Mouse (Mus musculus) thymus, adult 2 months (tissue): ENCODE measurements around the gene Nudcd3. TPM values are rescaled to one million over a fixed set of nuclear protein-coding genes. Genes with fewer than 3 reads are reported as not detected.

Experiments used
- DNase-seq: peaks from one replicate; pipeline ENCODE4 v3.0.0; 2021
- H3K27ac ChIP-seq: fragments of 200-500 bp; 2 replicates; pipeline ENCODE4 v1.5.1; 2012; ENCODE audit warnings: low read length, control low read depth; ENCODE audit not compliant: control insufficient read depth, insufficient read depth
- H3K27me3 ChIP-seq: fragments of 200-500 bp; 2 replicates; pipeline ENCODE4 v1.6.1; 2012; ENCODE audit warnings: mild to moderate bottlenecking, low read length, moderate library complexity, mixed read lengths; ENCODE audit not compliant: control insufficient read depth, insufficient read depth
- H3K36me3 ChIP-seq: fragments of 200-500 bp; 2 replicates; pipeline ENCODE4 v1.6.1; 2012; ENCODE audit warnings: mild to moderate bottlenecking, low read length, moderate library complexity; ENCODE audit not compliant: control insufficient read depth, insufficient read depth
- H3K4me1 ChIP-seq: fragments of 200-500 bp; replicated peaks from 2 replicates; pipeline ENCODE4 v1.6.1; 2012; ENCODE audit warnings: low read length; ENCODE audit not compliant: control insufficient read depth, insufficient read depth
- H3K4me3 ChIP-seq: fragments of 200-500 bp; 2 replicates; pipeline ENCODE4 v1.5.1; 2012; ENCODE audit warnings: mild to moderate bottlenecking, low read length, control low read depth, moderate library complexity; ENCODE audit not compliant: control insufficient read depth, insufficient read depth
- CTCF ChIP-seq: fragments of 200-500 bp; IDR thresholded peaks from 2 replicates; pipeline ENCODE4 v1.5.1; 2012; ENCODE audit warnings: mild to moderate bottlenecking, control low read depth, low read length, moderate library complexity, borderline replicate concordance; ENCODE audit not compliant: control insufficient read depth, poor library complexity, insufficient read depth; ENCODE audit errors: extremely low read depth
- POLR2A ChIP-seq: fragments of 200-500 bp; IDR thresholded peaks from 2 replicates; pipeline ENCODE4 v1.6.1; 2012; ENCODE audit warnings: mild to moderate bottlenecking, low read length, control low read depth, moderate library complexity; ENCODE audit not compliant: control insufficient read depth, poor library complexity, insufficient read depth; ENCODE audit errors: extremely low read depth
- WGBS: fragments of 180-500 bp; shearing (Covaris S2); methylation state at CpG from one replicate; pipeline ENCODE4 v1.1.7; 2018; 5-methylcytosine and 5-hydroxymethylcytosine counted together
- polyA plus RNA-seq: library from polyadenylated mRNA; depleted of rRNA; stranded (reverse); fragments of >200 nt; gene quantifications from 2 replicates; pipeline ENCODE4 v1.2.3, GENCODE M21; 2012

Gene Nudcd3
- polyA plus RNA-seq, 1 experiment, result 62.2 TPM

DNA sequence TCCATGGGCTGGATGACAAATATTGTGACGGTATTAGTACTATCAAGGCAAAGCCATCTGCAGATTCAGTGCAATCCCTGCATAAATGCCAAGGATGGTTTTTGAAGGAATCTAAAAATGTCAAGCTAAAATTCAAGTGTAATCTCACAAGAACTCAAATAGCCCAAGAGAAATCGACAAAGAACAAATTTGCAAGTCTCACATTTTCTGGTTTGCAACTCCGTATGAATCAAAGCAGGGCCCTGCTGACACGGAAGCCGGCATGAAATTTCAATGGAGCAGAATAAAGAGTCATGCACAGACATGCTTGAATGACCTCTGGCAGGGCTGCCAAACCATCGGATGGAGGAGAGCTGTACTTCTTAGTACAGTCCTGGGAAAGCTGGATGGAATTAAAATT, 19.8 kb upstream of the Nudcd3 start:
- no peaks in the 10 kb centered on the region for H3K4me1 ChIP-seq
- H3K36me3 ChIP-seq, result no peaks in the 10 kb centered on the region
- no peak for DNase-seq
- no peak overlapping the region for H3K27ac ChIP-seq
- no peaks in the 10 kb centered on the region for H3K27me3 ChIP-seq
- WGBS, result 92% methylated on average over 6 of the region's 6 CpGs
- no peak for TF ChIP-seq POLR2A
- no peak for TF ChIP-seq CTCF
- H3K4me3 ChIP-seq, result no peak overlapping the region

DNA sequence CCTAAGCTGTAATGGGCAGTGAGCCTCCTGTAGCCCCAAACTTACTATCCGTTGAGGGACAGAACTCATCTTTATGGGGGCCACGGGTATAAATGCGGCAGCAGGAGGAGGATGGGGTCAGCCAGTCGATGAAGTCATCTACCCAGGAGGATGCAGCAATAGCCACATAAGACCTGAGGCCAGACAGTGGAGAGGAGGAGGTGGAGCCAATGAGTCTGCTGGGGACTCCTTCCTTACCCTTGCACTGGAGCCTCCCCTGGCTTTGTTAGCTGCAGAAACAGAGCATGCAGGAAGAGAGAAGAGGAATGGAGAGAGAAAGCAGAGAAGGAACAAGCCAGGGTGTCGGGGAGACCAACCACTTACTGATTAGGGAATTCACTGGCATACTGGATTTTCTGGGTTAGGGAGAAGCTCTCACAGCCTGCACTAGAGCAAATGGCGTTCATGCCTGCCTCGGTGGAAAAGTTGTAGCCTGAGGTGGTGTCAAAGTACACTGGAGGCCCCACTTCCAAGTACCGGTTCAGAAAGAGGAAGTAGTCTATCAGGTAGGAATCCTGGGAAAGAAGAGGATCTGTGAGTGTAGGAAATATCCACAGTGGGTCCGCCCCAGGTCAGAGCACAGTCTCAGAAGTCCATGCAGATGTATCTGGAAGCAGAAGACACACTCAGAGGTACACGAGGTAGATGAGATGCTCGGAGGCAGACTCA, 18.1 kb upstream of the Nudcd3 start:
- no peaks in the 10 kb centered on the region for H3K27me3 ChIP-seq
- no peak for TF ChIP-seq CTCF
- TF ChIP-seq POLR2A, result no peak
- WGBS, result 75% methylated on average over 11 of the region's 11 CpGs
- H3K36me3 ChIP-seq, result no peaks in the 10 kb centered on the region
- H3K27ac ChIP-seq, result no peak overlapping the region
- no peak for DNase-seq
- H3K4me1 ChIP-seq, result no peaks in the 10 kb centered on the region
- H3K4me3 ChIP-seq, result no peak overlapping the region

DNA sequence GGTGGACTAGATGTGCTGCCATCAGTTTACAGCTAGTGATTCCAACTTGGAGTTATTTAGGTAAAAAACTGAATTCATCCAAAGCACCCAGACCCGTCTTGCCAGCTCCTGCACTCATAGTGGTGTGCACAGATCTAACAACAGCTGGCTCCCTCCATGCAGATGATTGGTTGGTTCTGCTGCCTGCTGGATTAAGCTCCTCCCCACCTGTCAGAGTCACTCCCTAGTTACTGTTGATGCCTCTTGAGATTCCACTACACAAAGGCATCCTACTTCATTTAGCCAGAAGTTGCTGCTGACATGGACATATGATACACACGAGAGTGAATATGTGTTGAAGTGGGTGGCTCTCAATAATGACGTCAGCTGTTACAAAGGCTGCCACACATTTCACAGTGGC, 16.6 kb upstream of the Nudcd3 start:
- no peak overlapping the region for H3K4me3 ChIP-seq
- no peak for DNase-seq
- WGBS, result 80% methylated on average over 3 of the region's 3 CpGs
- no peaks in the 10 kb centered on the region for H3K27me3 ChIP-seq
- TF ChIP-seq CTCF, result no peak
- no peak for TF ChIP-seq POLR2A
- no peaks in the 10 kb centered on the region for H3K4me1 ChIP-seq
- no peaks in the 10 kb centered on the region for H3K36me3 ChIP-seq
- H3K27ac ChIP-seq, result no peak overlapping the region

DNA sequence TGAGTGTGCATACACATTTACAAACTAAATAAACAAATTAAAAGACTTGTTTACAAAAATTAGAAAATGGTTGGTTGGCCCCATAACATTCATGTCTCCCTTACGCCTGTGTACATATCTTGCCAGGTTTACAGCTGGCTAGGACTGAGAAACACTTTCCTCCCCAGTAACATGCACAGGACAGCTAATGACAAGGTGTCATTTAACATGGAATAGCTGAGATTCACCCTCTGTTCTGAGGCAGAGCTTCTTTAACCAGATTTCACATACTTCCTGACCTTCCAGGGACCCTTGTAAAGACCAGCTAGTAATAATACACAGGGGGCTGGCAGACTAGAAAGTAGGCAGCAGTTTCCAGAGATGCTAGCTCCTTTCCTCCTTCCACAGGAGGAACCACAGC, 7.9 kb upstream of the Nudcd3 start:
- WGBS, result 100% methylated on average over 1 of the region's 1 CpGs
- Histone ChIP-seq H3K36me3 (no peaks in the 10 kb centered on the region), H3K27ac (no peak overlapping the region), H3K4me1 (no peaks in the 10 kb centered on the region), H3K27me3 (no peaks in the 10 kb centered on the region), H3K4me3 (no peak overlapping the region)
- TF ChIP-seq CTCF (no peak), POLR2A (no peak)
- no peak for DNase-seq

DNA sequence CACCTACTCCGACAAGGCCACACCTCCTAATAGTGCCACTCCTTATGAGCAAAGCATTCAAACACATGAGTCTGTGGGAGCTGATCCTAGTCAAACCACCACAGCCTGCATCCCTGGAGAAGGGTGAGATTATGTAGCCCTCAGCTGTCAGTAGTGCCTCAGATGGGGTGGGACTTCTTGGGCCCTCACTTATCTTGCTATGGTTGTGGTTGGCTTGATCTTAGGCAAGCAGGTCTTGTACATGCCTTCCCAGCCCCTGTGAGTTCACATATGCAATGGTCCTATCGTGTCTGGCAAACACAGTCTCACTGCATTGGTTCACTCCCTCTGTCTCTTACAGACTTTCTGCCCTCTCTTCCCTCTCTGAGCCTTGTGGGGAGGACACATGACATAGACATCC, 6.9 kb upstream of the Nudcd3 start:
- TF ChIP-seq CTCF (no peak), POLR2A (no peak)
- no peak overlapping the region for H3K4me3 ChIP-seq
- no peak overlapping the region for H3K27ac ChIP-seq
- 91% methylated on average over 2 of the region's 2 CpGs for WGBS
- H3K27me3 ChIP-seq, result no peaks in the 10 kb centered on the region
- H3K4me1 ChIP-seq, result no peaks in the 10 kb centered on the region
- no peaks in the 10 kb centered on the region for H3K36me3 ChIP-seq
- DNase-seq, result no peak

DNA sequence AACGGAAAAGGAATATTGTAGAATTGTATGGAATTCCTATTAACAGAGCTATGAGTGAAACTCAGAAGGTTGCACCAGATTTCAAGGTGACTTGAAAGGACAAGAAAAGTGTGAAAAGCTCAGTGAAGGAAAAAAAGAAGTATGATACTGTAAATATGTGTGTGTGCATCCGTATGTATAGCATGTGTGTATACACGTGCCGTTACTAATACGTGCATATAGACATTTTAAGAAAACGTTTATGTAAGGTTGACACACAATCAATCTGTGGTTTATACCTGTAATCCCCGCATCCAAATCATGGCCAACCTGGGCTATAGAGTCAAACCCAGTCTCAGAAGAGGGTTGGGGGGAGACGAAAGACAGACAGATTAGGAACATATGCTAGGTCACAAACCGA, 355 bp upstream of the Nudcd3 start:
- no peak overlapping the region for H3K27ac ChIP-seq
- TF ChIP-seq CTCF, result no peak
- TF ChIP-seq POLR2A, result no peak
- peaks cover 15% of the 10 kb centered on the region for H3K4me1 ChIP-seq
- H3K36me3 ChIP-seq, result no peaks in the 10 kb centered on the region
- no peaks in the 10 kb centered on the region for H3K27me3 ChIP-seq
- WGBS, result 27% methylated on average over 9 of the region's 9 CpGs
- no peak overlapping the region for H3K4me3 ChIP-seq
- DNase-seq, result no peak
